Mouse (Mus musculus): ENCODE data around the gene Hacd2.

Gene Hacd2

DNA sequence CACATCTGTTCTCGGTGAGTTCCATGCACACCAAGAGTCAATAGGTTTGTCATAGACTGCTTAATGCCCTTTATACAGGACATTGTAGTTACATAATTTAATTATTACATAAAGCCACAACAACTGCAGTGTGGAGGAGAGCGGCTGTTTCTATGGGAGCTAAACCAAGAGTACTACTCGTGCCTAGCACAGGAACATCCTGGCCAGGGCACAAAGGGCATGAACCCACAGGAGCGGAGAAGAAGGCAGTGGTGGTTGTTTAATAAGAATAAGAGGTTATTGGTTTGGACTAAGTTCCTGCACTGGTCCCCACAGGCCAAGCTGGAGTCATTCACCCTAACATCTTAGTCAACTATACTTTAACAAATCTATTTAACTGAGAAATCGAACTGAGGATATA, 16.0 kb upstream of the Hacd2 start:
- DNase-seq (ENCODE audit: low spot score in 2 of 2) = no peak

- no peak for DNase-seq (ENCODE audit: low spot score in 2 of 2)
These were observed 14.9 kb upstream of the Hacd2 start for GRCm38 (mm10) chr16:35007361-35007760.

DNA sequence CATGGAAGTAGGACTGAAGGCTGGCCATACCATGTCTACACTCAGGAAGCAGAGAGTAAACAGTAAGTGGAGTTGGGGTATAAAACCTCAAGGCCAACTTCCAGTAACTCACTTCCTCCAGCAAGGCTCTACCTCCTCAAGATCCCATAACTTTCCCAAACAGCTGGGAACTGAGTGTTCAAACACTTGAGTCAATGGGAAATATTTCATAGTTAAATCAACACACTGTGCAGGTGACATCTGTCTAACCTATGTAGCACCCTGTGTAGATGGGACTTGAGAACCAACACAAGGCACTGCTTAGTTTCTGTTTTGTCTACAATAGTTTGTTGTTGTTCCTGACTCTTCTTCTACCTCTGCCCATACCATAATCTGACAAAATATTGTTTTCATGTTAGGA, 13.8 kb upstream of the Hacd2 start:
- DNase-seq (ENCODE audit: low spot score in 2 of 2) = no peak

GRCm38 (mm10) chr16:35013501-35013900, 8.7 kb upstream of the Hacd2 start:
- no peak for DNase-seq (ENCODE audit: low spot score in 2 of 2)

GRCm38 (mm10) chr16:35016491-35016890, 5.7 kb upstream of the Hacd2 start:
- no peak for DNase-seq (ENCODE audit: low spot score in 2 of 2)

DNA sequence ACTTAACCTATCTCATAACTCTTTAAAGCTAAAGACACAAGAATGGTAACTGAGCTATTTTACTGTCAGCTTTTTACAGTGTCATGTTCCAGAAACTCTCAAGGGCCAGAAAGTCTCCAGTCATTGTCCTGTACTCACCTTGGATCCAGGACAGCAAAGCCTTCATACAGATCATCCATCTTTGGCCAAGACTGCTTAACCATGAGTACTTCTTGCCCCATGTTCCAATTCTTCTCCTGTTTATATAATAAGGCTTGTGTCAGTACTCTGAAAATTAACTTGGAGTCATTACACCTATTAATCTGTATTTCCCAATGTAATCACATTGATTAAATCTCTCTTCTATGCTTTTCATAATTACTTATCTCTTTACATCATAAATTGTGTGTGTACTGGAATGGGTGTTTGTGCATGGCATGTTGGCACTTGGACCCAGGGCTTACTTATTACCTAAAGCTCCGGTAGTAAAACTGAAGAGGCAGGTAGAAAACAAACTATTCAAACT, 3.7 kb upstream of the Hacd2 start:
- no peak for DNase-seq (ENCODE audit: low spot score in 2 of 2)

GRCm38 (mm10) chr16:35021903-35022241, 356 bp upstream of the Hacd2 start:
- DNase-seq (ENCODE audit: low spot score in 2 of 2) = no peak

- DNase-seq (ENCODE audit: low spot score in 2 of 2) = no peak
These were observed 1.0 kb downstream of the Hacd2 start for GRCm38 (mm10) chr16:35023138-35023735.

GRCm38 (mm10) chr16:35024300-35024699, 2.1 kb downstream of the Hacd2 start:
- DNase-seq (ENCODE audit: low spot score in 2 of 2) = no peak

GRCm38 (mm10) chr16:35025347-35025746, 3.1 kb downstream of the Hacd2 start:
- no peak for DNase-seq (ENCODE audit: low spot score in 2 of 2)

GRCm38 (mm10) chr16:35033241-35033640, 11.0 kb downstream of the Hacd2 start:
- no peak for DNase-seq (ENCODE audit: low spot score in 2 of 2)

DNA sequence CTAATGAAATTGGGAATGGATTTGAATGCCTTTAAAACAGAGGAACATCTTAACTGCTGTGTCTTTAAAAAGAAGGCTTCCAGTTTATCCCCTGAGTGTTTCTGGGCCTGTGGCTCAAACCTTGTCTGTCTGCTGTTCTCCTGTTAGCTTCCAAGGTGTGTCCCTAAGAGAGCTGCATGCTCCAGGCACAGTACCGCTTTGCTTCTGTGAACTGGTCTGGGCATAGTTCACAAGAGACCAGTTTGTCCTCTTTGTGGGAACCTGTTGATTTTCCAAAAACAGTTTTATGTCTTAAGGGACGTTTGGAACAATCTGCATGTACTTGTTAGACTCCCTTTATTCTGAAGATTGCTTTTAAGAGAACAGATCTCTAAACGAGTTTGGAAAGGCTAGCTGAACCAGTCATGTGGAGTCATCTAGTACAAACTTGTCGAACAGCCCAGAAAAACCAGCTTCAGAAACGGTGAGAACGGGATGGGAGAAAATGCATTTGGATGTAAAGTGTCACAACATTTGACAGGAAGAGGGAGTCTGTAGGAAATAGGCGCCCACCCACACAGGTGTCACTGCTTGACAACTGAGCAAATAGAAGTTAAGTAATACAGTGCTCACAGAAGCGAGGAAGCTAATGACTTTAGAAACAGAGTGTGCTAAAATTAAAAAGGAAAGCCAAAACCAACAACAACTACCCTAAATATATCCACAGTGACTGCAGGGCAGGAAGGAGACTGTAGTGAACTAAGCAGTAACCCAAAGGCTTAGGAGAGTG, 11.8 kb downstream of the Hacd2 start:
- DNase-seq (ENCODE audit: low spot score in 2 of 2) = no peak

- DNase-seq (ENCODE audit: low spot score in 2 of 2) = no peak
These were observed 12.7 kb downstream of the Hacd2 start for GRCm38 (mm10) chr16:35034971-35035370.

DNA sequence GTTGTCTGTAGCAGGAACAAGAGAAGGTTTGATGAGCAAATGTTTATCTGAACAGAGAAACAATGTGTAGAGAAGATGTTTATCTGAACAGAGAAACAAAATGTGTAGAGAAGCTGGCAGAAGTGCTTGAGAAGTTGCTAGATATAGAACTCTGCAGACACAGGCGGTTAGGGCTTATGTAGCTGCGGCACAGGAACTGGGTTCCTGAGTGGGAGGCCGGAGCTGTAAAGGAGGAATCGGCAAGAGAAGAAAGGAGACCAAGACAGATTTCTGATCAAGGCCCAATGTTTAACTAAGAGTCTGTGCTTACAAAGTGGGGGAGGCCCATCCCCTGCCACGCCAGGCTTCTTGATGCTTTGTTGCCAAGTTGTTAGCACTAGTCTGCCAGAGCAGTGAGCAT, 14.5 kb downstream of the Hacd2 start:
- DNase-seq (ENCODE audit: low spot score in 2 of 2) = no peak

- DNase-seq (ENCODE audit: low spot score in 2 of 2) = no peak
These were observed 16.3 kb downstream of the Hacd2 start for GRCm38 (mm10) chr16:35038343-35039057.

DNA sequence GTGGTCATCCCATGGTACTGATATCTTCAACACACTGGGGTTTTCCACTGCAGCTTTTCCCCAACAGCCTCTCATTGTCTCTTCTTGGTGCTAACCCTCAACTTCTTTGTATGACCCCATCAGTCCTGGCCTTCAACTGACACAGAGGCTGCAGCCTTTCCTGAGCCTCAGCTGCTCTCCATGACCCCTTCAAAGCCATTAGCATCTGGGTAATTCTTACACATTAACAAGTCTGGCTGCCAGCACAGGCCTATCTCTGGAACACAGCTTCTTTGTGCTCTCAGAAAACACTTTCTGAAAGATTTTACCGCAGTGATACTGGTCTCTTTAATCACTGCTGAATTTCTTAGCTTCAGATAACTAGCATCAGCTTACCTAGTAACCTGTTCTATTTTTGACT, 17.9 kb downstream of the Hacd2 start:
- no peak for DNase-seq (ENCODE audit: low spot score in 2 of 2)

DNA sequence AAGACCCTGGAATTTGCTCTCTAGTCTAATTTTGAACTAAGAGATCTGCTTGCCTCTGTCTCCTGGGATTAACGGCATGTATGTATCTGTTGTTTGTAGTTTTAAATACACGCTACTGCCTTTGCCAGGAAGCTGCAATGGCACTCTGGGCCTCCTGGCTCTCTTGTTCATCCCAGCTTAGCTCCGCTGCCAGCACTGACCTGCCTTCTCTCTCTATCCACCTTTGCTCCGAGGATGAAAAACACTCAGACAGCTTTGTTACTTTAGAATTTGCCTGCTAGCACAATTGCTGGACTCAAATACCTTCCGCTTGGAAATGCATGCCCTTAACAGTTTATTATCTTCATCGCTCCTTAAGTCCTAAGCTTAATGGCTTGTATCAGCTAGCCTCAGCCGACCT, 18.8 kb downstream of the Hacd2 start:
- DNase-seq (ENCODE audit: low spot score in 2 of 2) = no peak

GRCm38 (mm10) chr16:35046081-35046775, 24.0 kb downstream of the Hacd2 start:
- no peak for DNase-seq (ENCODE audit: low spot score in 2 of 2)

DNA sequence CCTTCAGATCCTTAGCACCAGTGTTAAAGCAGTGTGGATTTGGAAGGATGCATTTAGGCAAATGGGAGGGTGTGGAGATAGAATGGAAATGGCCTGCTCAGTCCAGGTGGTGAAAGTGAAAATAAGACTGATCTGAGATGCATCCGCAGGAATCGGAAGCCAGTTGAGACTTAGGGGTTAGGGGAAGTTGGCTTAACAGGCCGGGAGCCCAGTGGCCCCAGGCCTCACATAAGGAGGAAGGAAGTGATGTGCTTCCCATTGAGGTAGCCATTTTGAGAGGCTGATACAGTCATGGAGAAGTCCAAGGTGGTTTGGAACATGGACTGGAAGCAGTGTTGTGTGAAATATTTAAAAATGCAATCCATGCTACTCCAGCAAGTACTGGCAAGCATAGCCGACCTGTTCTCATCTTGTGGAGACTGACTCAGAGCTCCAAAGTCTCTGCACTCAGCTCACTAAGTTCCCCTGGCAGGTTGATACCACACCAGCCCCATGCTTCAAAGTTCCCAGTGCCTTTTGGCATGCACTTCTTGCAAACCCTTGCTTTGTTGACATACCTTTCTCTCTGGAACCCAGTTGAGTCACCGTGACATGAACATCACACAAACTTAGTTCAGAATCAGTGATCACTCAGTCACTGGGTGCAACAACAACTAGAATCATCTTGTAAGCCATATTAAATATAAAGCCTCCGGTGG, 25.2 kb downstream of the Hacd2 start:
- DNase-seq (ENCODE audit: low spot score in 2 of 2) = no peak

GRCm38 (mm10) chr16:35051066-35051465, 28.8 kb downstream of the Hacd2 start:
- DNase-seq (ENCODE audit: low spot score in 2 of 2) = no peak

- no peak for DNase-seq (ENCODE audit: low spot score in 2 of 2)
These were observed 30.0 kb downstream of the Hacd2 start for GRCm38 (mm10) chr16:35052191-35052590.

Data from frontal cortex, postnatal 14 days (tissue).